Mouse (Mus musculus) kidney, postnatal 4 days (tissue): Measurements from ENCODE around the gene Nt5dc2.

ENCODE experiments used
- DNase-seq, 2 experiments: peaks; one replicate each; pipeline ENCODE4 v3.0.0; 2021; ENCODE audit warnings: mixed read lengths in 2 of 2

Nt5dc2 gene

GRCm38 (mm10) chr14:31169508-31169907 lies 38.7 kb downstream of the Nt5dc2 start:
- DNase-seq = no peak

- no peak for DNase-seq
These were observed 40.1 kb downstream of the Nt5dc2 start for GRCm38 (mm10) chr14:31170963-31171362.

GRCm38 (mm10) chr14:31171386-31171785 lies 40.5 kb downstream of the Nt5dc2 start:
- no peak for DNase-seq

GRCm38 (mm10) chr14:31171821-31172220 lies 41.0 kb downstream of the Nt5dc2 start:
- no peak for DNase-seq

GRCm38 (mm10) chr14:31172781-31173455 lies 42.1 kb downstream of the Nt5dc2 start:
- DNase-seq = peak; percentile 46 to 64

GRCm38 (mm10) chr14:31173537-31173936 lies 42.7 kb downstream of the Nt5dc2 start:
- DNase-seq = no peak

- DNase-seq = no peak
These were observed 46.4 kb downstream of the Nt5dc2 start for GRCm38 (mm10) chr14:31177287-31177686.

- DNase-seq = no peak
These were observed 46.9 kb downstream of the Nt5dc2 start for GRCm38 (mm10) chr14:31177715-31178114.

GRCm38 (mm10) chr14:31179677-31180365 lies 49.0 kb downstream of the Nt5dc2 start:
- no peak for DNase-seq

- no peak for DNase-seq
These were observed 50.7 kb downstream of the Nt5dc2 start for GRCm38 (mm10) chr14:31181512-31181911.

GRCm38 (mm10) chr14:31182786-31183290 lies 52.0 kb downstream of the Nt5dc2 start:
- peak; percentile 35 to 59 for DNase-seq

- DNase-seq = no peak
These were observed 52.7 kb downstream of the Nt5dc2 start for GRCm38 (mm10) chr14:31183541-31183940.

GRCm38 (mm10) chr14:31184195-31184594 lies 53.3 kb downstream of the Nt5dc2 start:
- DNase-seq = no peak

- DNase-seq = peak; percentile 54 to 66
These were observed 55.8 kb downstream of the Nt5dc2 start for GRCm38 (mm10) chr14:31186656-31187055.
